Mouse (Mus musculus) heart, embryonic 14.5 days (tissue): ENCODE results near the gene Abca7. TPM values are rescaled to one million over a fixed set of nuclear protein-coding genes. Genes with fewer than 3 reads are reported as not detected.

Source experiments
- ATAC-seq: fragments of 200-750 bp; cut with Nextera tagmentation; 2 replicates; pipeline ENCODE4 v1.8.0; 2017; ENCODE audit warnings: low read depth, moderate TSS enrichment; ENCODE audit not compliant: insufficient number of reproducible peaks, insufficient read depth, low FRiP score
- H3K27ac ChIP-seq, 2 experiments: fragments of 200-500 bp in 1 of 2; fragments of 300-500 bp in 1 of 2; sonication (generic) in 1 of 2; replicated peaks in 1 of 2; 2 replicates each; pipeline ENCODE4 v1.5.1; 2012 to 2014; ENCODE audit warnings: low read depth in 2 of 2, low read length in 2 of 2, control low read depth in 1 of 2, mild to moderate bottlenecking in 1 of 2, mixed read lengths in 1 of 2; ENCODE audit not compliant: control insufficient read depth in 1 of 2, insufficient read depth in 1 of 2
- H3K27me3 ChIP-seq: fragments of 300-500 bp; sonication (generic); 2 replicates; pipeline ENCODE4 v1.6.1; 2014; ENCODE audit warnings: mild to moderate bottlenecking, low read length, control low read depth; ENCODE audit not compliant: control insufficient read depth, insufficient read depth
- H3K36me3 ChIP-seq: fragments of 300-500 bp; sonication (generic); 2 replicates; pipeline ENCODE4 v1.6.1; 2014; ENCODE audit warnings: mild to moderate bottlenecking, control low read depth, low read length, mixed read lengths; ENCODE audit not compliant: control insufficient read depth, insufficient read depth
- H3K4me1 ChIP-seq, 2 experiments: fragments of 200-500 bp in 1 of 2; fragments of 300-500 bp in 1 of 2; sonication (generic) in 1 of 2; 2 replicates each; pipeline ENCODE4 v1.6.1; 2012 to 2014; ENCODE audit warnings: low read length in 2 of 2, control low read depth in 1 of 2, mixed read lengths in 1 of 2; ENCODE audit not compliant: control insufficient read depth in 2 of 2, insufficient read depth in 2 of 2
- H3K4me2 ChIP-seq: fragments of 300-500 bp; sonication (generic); 2 replicates; pipeline ENCODE4 v1.6.1; 2014; ENCODE audit warnings: mild to moderate bottlenecking, low read length
- H3K4me3 ChIP-seq, 2 experiments: fragments of 200-500 bp in 1 of 2; fragments of 300-500 bp in 1 of 2; sonication (generic) in 1 of 2; 2 replicates each; pipeline ENCODE4 v1.5.1; 2012 to 2014; ENCODE audit warnings: low read length in 2 of 2, mild to moderate bottlenecking in 2 of 2, control low read depth in 1 of 2, low read depth in 1 of 2, moderate library complexity in 1 of 2; ENCODE audit not compliant: control insufficient read depth in 1 of 2, insufficient read depth in 1 of 2
- H3K9ac ChIP-seq: fragments of 300-500 bp; sonication (generic); 2 replicates; pipeline ENCODE4 v1.6.1; 2014; ENCODE audit warnings: mild to moderate bottlenecking, low read length
- H3K9me3 ChIP-seq: fragments of 300-500 bp; sonication (generic); 2 replicates; pipeline ENCODE4 v1.6.1; 2016; ENCODE audit warnings: low read length, control low read depth; ENCODE audit not compliant: control insufficient read depth
- WGBS: fragments of 180-500 bp; shearing (Covaris S2); extraction: QIAGEN DNeasy Blood & Tissue Kit; methylation state at CpG from one replicate; pipeline ENCODE4 v1.1.7; 2014; 5-methylcytosine and 5-hydroxymethylcytosine counted together
- polyA plus RNA-seq: library from polyadenylated mRNA; unstranded; fragments of >200 nt; fragmentation: Nextera tagmentation; extraction: Ambion mirVana; gene quantifications from 2 replicates; pipeline ENCODE4 v1.2.1, GENCODE M21; 2014

The Abca7 gene
- polyA plus RNA-seq, 1 experiment from 2014 or later = 1.7 TPM

- 92% methylated on average over 5 of the region's 5 CpGs for WGBS
- ATAC-seq = no peak
Measured at GRCm38 (mm10) chr10:80063104-80063503, 66.8 kb downstream of the Abca7 start.

DNA sequence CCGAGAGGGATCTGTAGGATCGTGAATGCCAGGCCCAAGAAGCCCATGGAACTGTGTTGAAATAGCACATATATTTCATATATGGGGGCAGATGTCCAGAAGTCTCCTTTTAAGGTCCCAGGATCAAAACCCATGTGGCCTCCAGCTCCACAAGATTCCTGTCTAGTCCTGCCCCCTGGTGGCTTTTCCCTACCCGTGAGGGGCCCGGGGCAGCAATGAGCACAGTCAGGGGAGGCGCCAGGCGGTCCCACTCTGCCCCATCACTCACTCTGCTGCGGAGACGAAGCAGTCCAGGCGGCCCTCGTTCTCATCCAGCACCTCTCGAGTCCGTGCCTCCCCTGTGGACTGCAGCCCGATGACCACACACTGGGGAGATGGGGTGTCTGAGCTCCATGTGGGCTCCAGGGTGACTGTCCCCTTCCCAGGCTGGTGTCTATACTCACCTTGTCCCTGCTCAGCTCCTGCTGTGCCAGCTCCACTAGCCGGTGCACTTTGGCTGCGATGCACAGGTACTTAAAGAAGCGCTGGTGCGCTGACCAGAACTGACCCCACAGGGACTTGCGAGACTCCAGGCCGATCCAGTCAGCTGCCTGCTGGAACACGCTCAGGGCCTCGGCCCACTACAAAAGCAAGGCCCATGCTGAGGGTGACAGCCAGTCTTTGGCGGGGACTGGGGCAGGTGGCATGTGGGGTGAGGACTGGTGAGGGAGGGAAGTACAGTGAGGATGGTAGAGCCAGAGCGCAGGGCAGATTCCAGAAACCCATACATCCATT, 67.8 kb downstream of the Abca7 start:
- no peaks in the 10 kb centered on the region for H3K9me3 ChIP-seq
- no peak overlapping the region for H3K4me3 ChIP-seq
- H3K27ac ChIP-seq = no peak overlapping the region
- no peaks in the 10 kb centered on the region for H3K4me1 ChIP-seq
- 77% methylated on average over 23 of the region's 23 CpGs for WGBS
- no peak overlapping the region for H3K9ac ChIP-seq
- no peak overlapping the region for H3K4me2 ChIP-seq
- no peaks in the 10 kb centered on the region for H3K27me3 ChIP-seq
- peaks cover 76% of the 10 kb centered on the region for H3K36me3 ChIP-seq
- ATAC-seq = no peak

More at GRCm38 (mm10) chr10:80063104-80063503, 66.8 kb downstream of the Abca7 start:
- Histone ChIP-seq H3K27ac (no peak overlapping the region), H3K36me3 (peaks cover 86% of the 10 kb centered on the region), H3K9ac (no peak overlapping the region), H3K4me3 (no peak overlapping the region), H3K9me3 (no peaks in the 10 kb centered on the region), H3K4me1 (no peaks in the 10 kb centered on the region), H3K27me3 (no peaks in the 10 kb centered on the region), H3K4me2 (no peak overlapping the region)

Other genes starting within 250 kb of the Abca7 start
- gene Polrmt, start 249.9 kb upstream of the Abca7 start, polyA plus RNA-seq = 20.2 and 27.4 TPM in 2 replicates
- 0.12 and 0.38 TPM in 2 replicates for gene Fgf22, start 241.4 kb upstream of the Abca7 start, polyA plus RNA-seq
- gene Rnf126, start 229.5 kb upstream of the Abca7 start, polyA plus RNA-seq = 54.4 and 62.5 TPM in 2 replicates
- gene Fstl3, start 219.2 kb upstream of the Abca7 start, polyA plus RNA-seq = 19.9 and 21.1 TPM in 2 replicates
- gene Prss57, start 205.5 kb upstream of the Abca7 start, polyA plus RNA-seq = 0.08 TPM in 1 of 2 replicates, not detected in the other
- 58.3 and 68.1 TPM in 2 replicates for gene Palm, start 202.9 kb upstream of the Abca7 start, polyA plus RNA-seq
- 0.61 and 1.5 TPM in 2 replicates for gene Misp, start 175.5 kb upstream of the Abca7 start, polyA plus RNA-seq
- 62.7 and 78.9 TPM in 2 replicates for gene Ptbp1, start 142.1 kb upstream of the Abca7 start, polyA plus RNA-seq
- 1.4 and 2.0 TPM in 2 replicates for gene Prtn3, start 122.0 kb upstream of the Abca7 start, polyA plus RNA-seq
- gene Plppr3, start 121.9 kb upstream of the Abca7 start, polyA plus RNA-seq = 6.9 and 9.4 TPM in 2 replicates
- 0.42 TPM in 1 of 2 replicates, not detected in the other for gene Elane, start 110.2 kb upstream of the Abca7 start, polyA plus RNA-seq
- not detected in 2 replicates for gene Cfd, start 105.6 kb upstream of the Abca7 start, polyA plus RNA-seq
- gene Med16, start 87.6 kb upstream of the Abca7 start, polyA plus RNA-seq = 34.7 TPM in 2 replicates
- gene Gm26602, start 85.6 kb upstream of the Abca7 start, polyA plus RNA-seq = 4.6 TPM in 1 of 2 replicates, not detected in the other
- 0.19 and 0.70 TPM in 2 replicates for gene Kiss1r, start 79.5 kb upstream of the Abca7 start, polyA plus RNA-seq
- 96.7 and 98.5 TPM in 2 replicates for gene R3hdm4, start 75.3 kb upstream of the Abca7 start, polyA plus RNA-seq
- gene Arid3a, start 69.5 kb upstream of the Abca7 start, polyA plus RNA-seq = 1.9 and 2.8 TPM in 2 replicates
- 73.2 and 84.4 TPM in 2 replicates for gene Wdr18, start 36.3 kb upstream of the Abca7 start, polyA plus RNA-seq
- gene Grin3b, start 25.8 kb upstream of the Abca7 start, polyA plus RNA-seq = 0.09 and 0.18 TPM in 2 replicates
- 16.2 and 20.3 TPM in 2 replicates for gene Tmem259, start 12.2 kb upstream of the Abca7 start, polyA plus RNA-seq
- gene Cnn2, start 7.9 kb upstream of the Abca7 start, polyA plus RNA-seq = 265 and 275 TPM in 2 replicates
- gene Arhgap45, start 20.2 kb downstream of the Abca7 start, polyA plus RNA-seq = 3.0 and 3.4 TPM in 2 replicates
- 146 and 162 TPM in 2 replicates for gene Polr2e, start 43.3 kb downstream of the Abca7 start, polyA plus RNA-seq
- 715 and 757 TPM in 2 replicates for gene Gpx4, start 50.7 kb downstream of the Abca7 start, polyA plus RNA-seq
- 9.5 and 9.6 TPM in 2 replicates for gene Sbno2, start 109.1 kb downstream of the Abca7 start, polyA plus RNA-seq
- 14.6 and 17.7 TPM in 2 replicates for gene Stk11, start 119.3 kb downstream of the Abca7 start, polyA plus RNA-seq
- 988 and 1,015 TPM in 2 replicates for gene Atp5d, start 142.1 kb downstream of the Abca7 start, polyA plus RNA-seq
- 1.6 and 2.6 TPM in 2 replicates for gene Cbarp, start 144.3 kb downstream of the Abca7 start, polyA plus RNA-seq
- 21.2 and 25.8 TPM in 2 replicates for gene Midn, start 151.8 kb downstream of the Abca7 start, polyA plus RNA-seq
- gene Cirbp, start 169.5 kb downstream of the Abca7 start, polyA plus RNA-seq = 79.4 and 80.7 TPM in 2 replicates
- 7.7 and 11.1 TPM in 2 replicates for gene 1600002K03Rik, start 176.4 kb downstream of the Abca7 start, polyA plus RNA-seq
- 8.4 and 10.1 TPM in 2 replicates for gene Efna2, start 183.0 kb downstream of the Abca7 start, polyA plus RNA-seq
- gene Mum1, start 229.9 kb downstream of the Abca7 start, polyA plus RNA-seq = 28.5 and 29.3 TPM in 2 replicates